Mouse (Mus musculus) spleen, adult 2 months (tissue): ENCODE measurements at regions not wholly inside any gene's neighbourhood (a gene's known extent, or its start where the extent isn't known, plus 50 kb on each side); places are given as distances from the start of the nearest gene placed in this dataset.

Experiments
- DNase-seq, 2 experiments: peaks; one replicate each; pipeline versions ENCODE4 v3.0.0 to v3.0.0-alpha.2; 2012 to 2021; ENCODE audit warnings: low spot score in 2 of 2, low read depth in 1 of 2
- H3K27ac ChIP-seq: fragments of 200-500 bp; 2 replicates; pipeline ENCODE4 v1.5.1; 2012; ENCODE audit warnings: low read length, inconsistent platforms; ENCODE audit not compliant: insufficient read depth
- H3K27me3 ChIP-seq: fragments of 200-500 bp; 2 replicates; pipeline ENCODE4 v1.6.1; 2012; ENCODE audit warnings: mild to moderate bottlenecking, moderate library complexity, low read length, inconsistent platforms; ENCODE audit not compliant: control insufficient read depth, insufficient read depth
- H3K36me3 ChIP-seq: fragments of 200-500 bp; 2 replicates; pipeline ENCODE4 v1.6.1; 2012; ENCODE audit warnings: mild to moderate bottlenecking, low read length, inconsistent platforms; ENCODE audit not compliant: control insufficient read depth, insufficient read depth
- H3K4me1 ChIP-seq: fragments of 200-500 bp; 2 replicates; pipeline ENCODE4 v1.6.1; 2011; ENCODE audit warnings: inconsistent platforms; ENCODE audit not compliant: control insufficient read depth, insufficient read depth, insufficient read length
- H3K4me3 ChIP-seq: fragments of 200-500 bp; 2 replicates; pipeline ENCODE4 v1.5.1; 2011; ENCODE audit warnings: mild to moderate bottlenecking, inconsistent platforms; ENCODE audit not compliant: insufficient read depth, insufficient read length; ENCODE audit errors: extremely low read depth
- CTCF ChIP-seq: fragments of 200-500 bp; IDR thresholded peaks from 2 replicates; pipeline ENCODE4 v1.5.1; 2011; ENCODE audit warnings: mild to moderate bottlenecking, inconsistent platforms; ENCODE audit not compliant: insufficient read depth, insufficient read length, insufficient replicate concordance; ENCODE audit errors: extremely low read depth
- POLR2A ChIP-seq: fragments of 200-500 bp; IDR thresholded peaks from 2 replicates; pipeline ENCODE4 v1.6.1; 2011; ENCODE audit warnings: low read depth, low read length, inconsistent platforms
- WGBS: fragments of 180-500 bp; shearing (Covaris S2); methylation state at CpG from one replicate; pipeline ENCODE4 v1.1.7; 2018; 5-methylcytosine and 5-hydroxymethylcytosine counted together

DNA sequence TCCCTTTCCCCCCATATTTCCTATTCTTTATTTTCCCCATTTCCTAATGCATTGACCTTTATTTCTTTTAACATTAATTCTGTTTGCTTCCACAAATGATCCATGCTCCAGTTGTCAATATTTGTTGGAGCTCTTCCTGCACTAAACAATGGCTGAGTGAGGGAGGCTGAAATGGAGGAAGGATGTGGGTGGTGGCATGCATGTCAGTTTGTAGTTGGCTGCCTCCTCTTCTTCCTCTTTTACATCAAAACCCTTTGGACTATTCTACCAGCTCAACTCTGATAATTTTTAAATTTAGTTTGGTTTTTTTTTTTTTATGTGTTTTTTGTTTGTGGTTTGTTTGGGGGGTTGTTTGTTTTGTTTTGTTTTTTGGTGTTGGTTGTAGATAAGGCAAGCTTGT lies 313.5 kb upstream of the Meis1 start:
- Histone ChIP-seq H3K4me1 (peaks cover 2% of the 10 kb centered on the region; the same call in 1 of the 2 replicates), H3K27ac (no peak overlapping the region), H3K36me3 (no peaks in the 10 kb centered on the region), H3K27me3 (no peaks in the 10 kb centered on the region), H3K4me3 (no peak overlapping the region)
- no peak for DNase-seq
- no peak for TF ChIP-seq POLR2A

- H3K27ac ChIP-seq: no peak overlapping the region
- no peak for TF ChIP-seq POLR2A
- TF ChIP-seq CTCF: no peak
- no peak overlapping the region for H3K4me3 ChIP-seq
- 59% methylated on average over 1 of the region's 1 CpGs for WGBS
- no peaks in the 10 kb centered on the region for H3K36me3 ChIP-seq
- DNase-seq: no peak
- H3K27me3 ChIP-seq: no peaks in the 10 kb centered on the region
- peaks cover 2% of the 10 kb centered on the region; the same call in 1 of the 2 replicates for H3K4me1 ChIP-seq
Observed at GRCm38 (mm10) chr11:19332727-19333126, 313.9 kb upstream of the Meis1 start.

DNA sequence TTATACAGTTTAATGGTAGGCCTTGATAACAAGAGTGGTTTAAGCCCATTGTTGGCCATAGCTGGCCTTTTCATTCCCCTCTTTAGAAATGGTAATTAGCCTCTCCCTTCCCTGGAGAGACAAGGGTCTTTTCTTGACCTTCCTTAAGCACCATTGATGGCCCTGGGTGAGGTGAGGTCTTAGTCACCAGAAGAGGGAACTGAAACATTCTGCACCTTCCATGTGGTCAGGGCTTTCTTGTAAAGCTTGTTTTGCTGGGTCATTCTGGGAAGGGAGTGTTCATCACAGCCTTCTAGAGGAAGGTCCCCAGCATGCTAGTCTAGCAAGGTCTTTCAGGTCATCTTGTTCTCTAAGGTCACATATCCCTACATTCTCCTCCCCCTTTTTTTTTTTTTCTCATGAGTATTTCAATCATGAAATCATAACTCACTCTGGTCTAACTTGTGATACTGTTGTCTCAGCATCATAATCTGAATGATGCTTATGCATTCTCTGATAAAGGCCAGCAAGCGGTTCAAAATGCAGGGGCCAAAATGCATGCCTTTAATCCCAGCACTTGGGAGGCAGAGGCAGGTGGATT lies 315.2 kb upstream of the Meis1 start:
- H3K4me3 ChIP-seq: no peak overlapping the region
- no peak overlapping the region for H3K27ac ChIP-seq
- H3K4me1 ChIP-seq: peaks cover 2% of the 10 kb centered on the region; the same call in 1 of the 2 replicates
- no peaks in the 10 kb centered on the region for H3K27me3 ChIP-seq
- TF ChIP-seq CTCF: no peak
- TF ChIP-seq POLR2A: no peak
- no peaks in the 10 kb centered on the region for H3K36me3 ChIP-seq
- 89% methylated on average over 1 of the region's 1 CpGs for WGBS
- no peak for DNase-seq

- H3K36me3 ChIP-seq: no peaks in the 10 kb centered on the region
- no peak overlapping the region for H3K4me3 ChIP-seq
- TF ChIP-seq CTCF (no peak), POLR2A (no peak)
- H3K27me3 ChIP-seq: no peaks in the 10 kb centered on the region
- no peak for DNase-seq
- WGBS: 90% methylated on average over 3 of the region's 3 CpGs
- peaks cover 2% of the 10 kb centered on the region; the same call in 1 of the 2 replicates for H3K4me1 ChIP-seq
- H3K27ac ChIP-seq: no peak overlapping the region
Observed at GRCm38 (mm10) chr11:19335384-19335783, 316.6 kb upstream of the Meis1 start.

DNA sequence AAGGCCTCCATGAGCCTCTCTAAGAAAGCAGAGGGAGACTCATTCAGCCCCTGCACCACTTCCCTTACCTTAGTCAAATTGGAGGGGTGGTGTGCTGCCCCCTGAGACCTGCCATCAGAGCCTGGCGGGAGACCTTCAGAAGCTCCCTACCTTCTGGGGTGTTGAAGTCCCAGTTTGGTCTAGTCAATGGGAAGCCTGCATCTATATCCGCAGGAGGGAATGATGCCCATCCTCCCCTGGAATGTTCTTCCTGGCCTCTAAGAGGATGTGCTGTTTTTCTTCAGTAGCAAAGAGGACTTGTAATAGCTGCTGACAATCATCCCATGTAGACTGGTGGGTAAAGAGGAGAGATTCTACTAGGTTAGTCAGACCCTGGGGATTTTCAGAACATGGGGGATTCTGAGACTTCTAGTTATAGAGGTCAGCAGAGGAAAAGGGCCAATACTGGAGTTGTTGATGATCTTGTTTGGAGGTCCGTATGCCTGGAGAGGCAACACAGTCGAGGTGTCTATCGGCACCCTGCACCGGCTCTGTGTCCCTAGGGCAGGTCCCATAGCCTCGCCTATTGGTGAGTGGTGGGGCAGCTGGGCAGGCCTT lies 321.0 kb upstream of the Meis1 start:
- WGBS: 92% methylated on average over 7 of the region's 7 CpGs
- Histone ChIP-seq H3K36me3 (no peaks in the 10 kb centered on the region), H3K27ac (no peak overlapping the region), H3K27me3 (no peaks in the 10 kb centered on the region), H3K4me1 (no peaks in the 10 kb centered on the region), H3K4me3 (no peak overlapping the region)
- DNase-seq: no peak
- no peak for TF ChIP-seq POLR2A

DNA sequence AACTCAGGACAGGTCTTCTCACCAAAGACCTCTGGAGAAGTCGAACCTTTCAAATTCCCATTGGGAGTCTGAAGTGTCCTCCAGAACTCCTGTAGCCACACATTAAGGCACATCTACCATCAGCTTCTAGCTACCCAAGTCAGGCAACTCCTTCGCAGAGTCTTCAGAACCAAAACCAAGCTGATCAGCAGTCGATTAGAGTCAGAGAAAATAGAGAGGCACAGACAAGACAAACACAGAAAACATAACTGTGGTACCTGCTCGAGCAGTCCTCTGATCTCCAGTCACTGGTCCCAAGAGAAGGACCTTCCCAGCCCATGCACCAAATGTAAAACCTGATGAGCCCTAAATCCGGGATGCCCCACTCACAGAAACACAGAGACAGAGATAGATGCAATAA lies 322.1 kb upstream of the Meis1 start:
- Histone ChIP-seq H3K27ac (no peak overlapping the region), H3K4me1 (no peaks in the 10 kb centered on the region), H3K36me3 (no peaks in the 10 kb centered on the region), H3K27me3 (no peaks in the 10 kb centered on the region), H3K4me3 (no peak overlapping the region)
- no peak for TF ChIP-seq CTCF
- DNase-seq: no peak
- WGBS: 90% methylated on average over 5 of the region's 5 CpGs

- H3K4me3 ChIP-seq: no peak overlapping the region
- no peaks in the 10 kb centered on the region for H3K4me1 ChIP-seq
- no peaks in the 10 kb centered on the region for H3K27me3 ChIP-seq
- no peak for DNase-seq
- TF ChIP-seq CTCF: no peak
- no peak for TF ChIP-seq POLR2A
- no peaks in the 10 kb centered on the region for H3K36me3 ChIP-seq
- no peak overlapping the region for H3K27ac ChIP-seq
- 28% methylated on average over 3 of the region's 3 CpGs for WGBS
Observed at GRCm38 (mm10) chr11:19341379-19341778, 322.6 kb upstream of the Meis1 start.
